Mouse (Mus musculus) mammary gland, adult 2 months (tissue): ENCODE measurements around the gene Tmem11. TPM values are rescaled to one million over a fixed set of nuclear protein-coding genes. Genes with fewer than 3 reads are reported as not detected.

Experiments used
- polyA plus RNA-seq: library from polyadenylated mRNA; depleted of rRNA; stranded (reverse); fragments of >200 nt; gene quantifications from 2 replicates; pipeline ENCODE4 v1.2.3, GENCODE M21; 2012; ENCODE audit warnings: low replicate concordance; rRNA removed

The Tmem11 gene
- 70.6 and 81.1 TPM in 2 replicates for polyA plus RNA-seq

GRCm38 (mm10) chr11:60878675-60879294, at the start of gene Tmem11:
Gene Tmem11 (minus strand): TSS chr11:60879272.

DNA sequence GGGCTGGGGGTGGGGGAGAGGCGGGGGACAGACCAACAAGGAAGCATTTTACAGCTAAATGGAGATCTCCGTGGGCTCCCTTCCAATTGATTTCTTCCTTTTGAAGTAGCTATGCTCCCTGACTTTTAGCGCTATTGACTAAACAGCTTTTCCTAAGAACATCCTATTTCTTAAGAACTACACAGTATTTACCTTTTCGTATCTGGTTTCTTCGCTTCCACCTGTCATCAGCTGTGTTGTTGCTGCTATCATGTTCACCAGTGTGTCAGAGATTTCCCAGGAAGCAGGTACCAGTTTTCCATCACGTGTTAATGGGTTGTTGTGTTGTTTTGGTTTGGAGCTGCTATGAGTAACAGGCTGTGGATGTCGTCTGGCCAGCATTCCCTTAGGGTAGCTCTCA, 35.4 kb upstream of the Tmem11 start, which contains the start of gene Natd1:
Gene Natd1, minus strand, starts transcription at position 260 of the 400 bp plus-strand sequence.

GRCm38 (mm10) chr11:60830433-60831052, 48.5 kb downstream of the Tmem11 start, which contains the start of gene Dhrs7b:
Gene Dhrs7b (plus strand): TSS chr11:60830631.

Other genes starting within 250 kb of the Tmem11 start
- gene Llgl1, start 179.5 kb downstream of the Tmem11 start, polyA plus RNA-seq: 65.4 and 75.2 TPM in 2 replicates
- 190 and 281 TPM in 2 replicates for gene Flii, start 152.0 kb downstream of the Tmem11 start, polyA plus RNA-seq
- gene Mief2, start 150.9 kb downstream of the Tmem11 start, polyA plus RNA-seq: 27.3 and 38.2 TPM in 2 replicates
- gene Top3a, start 101.9 kb downstream of the Tmem11 start, polyA plus RNA-seq: 7.6 and 7.7 TPM in 2 replicates
- gene Smcr8, start 101.7 kb downstream of the Tmem11 start, polyA plus RNA-seq: 11.6 and 19.0 TPM in 2 replicates
- 11.6 and 18.9 TPM in 2 replicates for gene Shmt1, start 67.6 kb downstream of the Tmem11 start, polyA plus RNA-seq
- gene Dhrs7b, start 48.6 kb downstream of the Tmem11 start, polyA plus RNA-seq: 27.1 and 57.3 TPM in 2 replicates
- gene Natd1, start 35.5 kb upstream of the Tmem11 start, polyA plus RNA-seq: 48.7 and 62.6 TPM in 2 replicates
- 27.7 and 69.8 TPM in 2 replicates for gene Map2k3, start 52.8 kb upstream of the Tmem11 start, polyA plus RNA-seq
- 0.37 and 11.9 TPM in 2 replicates for gene Kcnj12, start 143.3 kb upstream of the Tmem11 start, polyA plus RNA-seq
- gene Tnfrsf13b, start 247.5 kb upstream of the Tmem11 start, polyA plus RNA-seq: 33.7 and 117 TPM in 2 replicates